Mouse (Mus musculus) kidney, embryonic 14.5 days (tissue): ENCODE measurements around the gene Ano6. TPM values are rescaled to one million over a fixed set of nuclear protein-coding genes. Genes with fewer than 3 reads are reported as not detected.

Source experiments
- ATAC-seq: fragments of 200-750 bp; cut with Nextera tagmentation; 2 replicates; pipeline ENCODE4 v1.8.0; 2017; ENCODE audit warnings: moderate number of reproducible peaks, mild to moderate bottlenecking, moderate TSS enrichment, moderate library complexity; ENCODE audit not compliant: low FRiP score, low TSS enrichment
- H3K27ac ChIP-seq: fragments of 300-500 bp; sonication (generic); 2 replicates; pipeline ENCODE4 v1.5.1; 2014; ENCODE audit warnings: low read depth, mild to moderate bottlenecking, low read length, moderate library complexity, mixed read lengths
- H3K27me3 ChIP-seq: fragments of 300-500 bp; sonication (generic); 2 replicates; pipeline ENCODE4 v1.6.1; 2014; ENCODE audit warnings: mild to moderate bottlenecking, low read length; ENCODE audit not compliant: control insufficient read depth, insufficient read depth
- H3K36me3 ChIP-seq: fragments of 300-500 bp; sonication (generic); 2 replicates; pipeline ENCODE4 v1.6.1; 2014; ENCODE audit warnings: low read length, mixed read lengths; ENCODE audit not compliant: control insufficient read depth, insufficient read depth
- H3K4me1 ChIP-seq: fragments of 300-500 bp; sonication (generic); 2 replicates; pipeline ENCODE4 v1.6.1; 2014; ENCODE audit warnings: low read length, mixed read lengths; ENCODE audit not compliant: control insufficient read depth, insufficient read depth
- H3K4me2 ChIP-seq: fragments of 300-500 bp; sonication (generic); replicated peaks from 2 replicates; pipeline ENCODE4 v1.6.1; 2014; ENCODE audit warnings: low read depth, mild to moderate bottlenecking, low read length
- H3K4me3 ChIP-seq: fragments of 300-500 bp; sonication (generic); 2 replicates; pipeline ENCODE4 v1.5.1; 2014; ENCODE audit warnings: mild to moderate bottlenecking, low read length
- H3K9ac ChIP-seq: fragments of 300-500 bp; sonication (generic); 2 replicates; pipeline ENCODE4 v1.6.1; 2014; ENCODE audit warnings: low read depth, mild to moderate bottlenecking, low read length, moderate library complexity
- H3K9me3 ChIP-seq: fragments of 300-500 bp; sonication (generic); 2 replicates; pipeline ENCODE4 v1.6.1; 2016; ENCODE audit warnings: low read length; ENCODE audit not compliant: control insufficient read depth
- WGBS: fragments of 180-500 bp; shearing (Covaris S2); extraction: QIAGEN DNeasy Blood & Tissue Kit; methylation state at CpG from one replicate; pipeline ENCODE4 v1.1.7; 2014; 5-methylcytosine and 5-hydroxymethylcytosine counted together
- polyA plus RNA-seq: library from polyadenylated mRNA; unstranded; fragments of >200 nt; fragmentation: Nextera tagmentation; extraction: Ambion mirVana; gene quantifications from 2 replicates; pipeline ENCODE4 v1.2.1, GENCODE M21; 2014

The Ano6 gene
- polyA plus RNA-seq, 1 experiment from 2014 or later, result 54.3 TPM

- peaks cover 42% of the 10 kb centered on the region for H3K4me1 ChIP-seq
- no peaks in the 10 kb centered on the region for H3K27me3 ChIP-seq
- peak overlapping the region; percentile 61 for H3K4me3 ChIP-seq
- no peaks in the 10 kb centered on the region for H3K9me3 ChIP-seq
- peak overlapping the region; percentile 78 for H3K9ac ChIP-seq
- no peak overlapping the region for H3K27ac ChIP-seq
- H3K36me3 ChIP-seq, result no peaks in the 10 kb centered on the region
- peak overlapping the region; percentile 88 for H3K4me2 ChIP-seq
- no peak for ATAC-seq
- WGBS, result 45% methylated on average over 5 of the region's 5 CpGs
Measured at GRCm38 (mm10) chr15:95791855-95792254, 1.2 kb downstream of the Ano6 start.

- H3K27me3 ChIP-seq, result no peaks in the 10 kb centered on the region
- H3K4me2 ChIP-seq, result peak overlapping the region; percentile 88; the same call in 1 of the 2 replicates
- no peaks in the 10 kb centered on the region for H3K36me3 ChIP-seq
- peaks cover 47% of the 10 kb centered on the region for H3K4me1 ChIP-seq
- no peaks in the 10 kb centered on the region for H3K9me3 ChIP-seq
- peak overlapping the region; percentile 61; the same call in 1 of the 2 replicates for H3K4me3 ChIP-seq
- no peak overlapping the region for H3K9ac ChIP-seq
- ATAC-seq, result no peak
- 78% methylated on average over 25 of the region's 25 CpGs for WGBS
- no peak overlapping the region for H3K27ac ChIP-seq
Measured at GRCm38 (mm10) chr15:95792261-95793260, 1.9 kb downstream of the Ano6 start.

- H3K9me3 ChIP-seq, result no peaks in the 10 kb centered on the region
- no peak overlapping the region for H3K4me3 ChIP-seq
- 82% methylated on average over 9 of the region's 9 CpGs for WGBS
- no peak overlapping the region for H3K27ac ChIP-seq
- ATAC-seq, result no peak
- H3K4me2 ChIP-seq, result no peak overlapping the region
- peaks cover 53% of the 10 kb centered on the region for H3K4me1 ChIP-seq
- no peak overlapping the region for H3K9ac ChIP-seq
- H3K27me3 ChIP-seq, result no peaks in the 10 kb centered on the region
- no peaks in the 10 kb centered on the region for H3K36me3 ChIP-seq
Measured at GRCm38 (mm10) chr15:95793748-95794491, 3.3 kb downstream of the Ano6 start.

GRCm38 (mm10) chr15:95794611-95795565 lies 4.2 kb downstream of the Ano6 start:
- H3K4me3 ChIP-seq, result no peak overlapping the region
- H3K4me2 ChIP-seq, result no peak overlapping the region
- no peaks in the 10 kb centered on the region for H3K27me3 ChIP-seq
- ATAC-seq, result no peak
- no peaks in the 10 kb centered on the region for H3K9me3 ChIP-seq
- WGBS, result 58% methylated on average over 10 of the region's 10 CpGs
- H3K27ac ChIP-seq, result no peak overlapping the region
- peaks cover 45% of the 10 kb centered on the region for H3K4me1 ChIP-seq
- no peak overlapping the region for H3K9ac ChIP-seq
- no peaks in the 10 kb centered on the region for H3K36me3 ChIP-seq

GRCm38 (mm10) chr15:95796062-95796461 lies 5.4 kb downstream of the Ano6 start:
- 56% methylated on average over 5 of the region's 5 CpGs for WGBS
- no peak for ATAC-seq
- Histone ChIP-seq H3K4me2 (no peak overlapping the region), H3K9me3 (no peaks in the 10 kb centered on the region), H3K27me3 (no peaks in the 10 kb centered on the region), H3K27ac (no peak overlapping the region), H3K9ac (no peak overlapping the region), H3K36me3 (no peaks in the 10 kb centered on the region), H3K4me1 (peaks cover 44% of the 10 kb centered on the region), H3K4me3 (no peak overlapping the region)

- no peak overlapping the region for H3K4me3 ChIP-seq
- H3K4me1 ChIP-seq, result peaks cover 41% of the 10 kb centered on the region
- H3K9me3 ChIP-seq, result no peaks in the 10 kb centered on the region
- 40% methylated on average over 9 of the region's 9 CpGs for WGBS
- H3K27me3 ChIP-seq, result no peaks in the 10 kb centered on the region
- H3K9ac ChIP-seq, result no peak overlapping the region; the same call in 1 of the 2 replicates
- H3K4me2 ChIP-seq, result no peak overlapping the region
- H3K27ac ChIP-seq, result no peak overlapping the region; the same call in 1 of the 2 replicates
- peak; percentile 66 for ATAC-seq
- H3K36me3 ChIP-seq, result no peaks in the 10 kb centered on the region
Measured at GRCm38 (mm10) chr15:95797144-95797983, 6.7 kb downstream of the Ano6 start.

GRCm38 (mm10) chr15:95798266-95798665 lies 7.6 kb downstream of the Ano6 start:
- Histone ChIP-seq H3K9me3 (no peaks in the 10 kb centered on the region), H3K4me3 (no peak overlapping the region), H3K4me2 (no peak overlapping the region), H3K36me3 (no peaks in the 10 kb centered on the region), H3K27ac (no peak overlapping the region), H3K4me1 (peaks cover 42% of the 10 kb centered on the region), H3K27me3 (no peaks in the 10 kb centered on the region), H3K9ac (no peak overlapping the region)
- no peak for ATAC-seq
- 91% methylated on average over 7 of the region's 7 CpGs for WGBS

GRCm38 (mm10) chr15:95799632-95800031 lies 9.0 kb downstream of the Ano6 start:
- WGBS, result 95% methylated on average over 5 of the region's 5 CpGs
- Histone ChIP-seq H3K4me2 (no peak overlapping the region), H3K9ac (no peak overlapping the region), H3K36me3 (no peaks in the 10 kb centered on the region), H3K4me1 (peaks cover 39% of the 10 kb centered on the region), H3K9me3 (no peaks in the 10 kb centered on the region), H3K4me3 (no peak overlapping the region), H3K27me3 (no peaks in the 10 kb centered on the region), H3K27ac (no peak overlapping the region)
- ATAC-seq, result no peak
